Mouse (Mus musculus) G1E (cell line): Measurements from ENCODE around the gene Pde4d.

Source experiments
- CTCF ChIP-seq: IDR thresholded peaks from 2 replicates; pipeline ENCODE4 v1.5.1; 2012; ENCODE audit warnings: low read depth, low read length, inconsistent platforms, mixed read lengths
- POLR2AphosphoS5 ChIP-seq: IDR thresholded peaks from 2 replicates; pipeline ENCODE4 v1.6.1; 2012; ENCODE audit warnings: low read depth, low read length, inconsistent platforms; ENCODE audit not compliant: insufficient replicate concordance

DNA sequence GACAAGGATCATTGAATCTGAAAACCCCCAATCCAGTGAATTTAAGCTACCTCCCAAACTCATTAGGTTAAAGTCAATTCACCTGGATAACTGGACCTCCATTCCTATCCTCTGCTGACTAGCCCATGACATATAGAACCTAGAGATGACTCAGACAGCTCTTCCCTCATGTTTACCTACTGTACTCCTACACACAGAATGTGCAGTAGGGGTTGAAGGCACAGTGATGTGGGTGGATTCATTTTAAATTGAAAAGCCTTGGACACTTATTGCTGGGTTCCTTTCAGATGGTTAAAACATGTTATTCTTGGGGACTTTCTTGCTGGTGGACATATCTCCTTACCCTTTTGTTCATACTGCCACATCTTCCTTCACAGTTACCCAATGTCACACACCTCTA lies 1296.7 kb downstream of the Pde4d start:
- TF ChIP-seq CTCF (no peak), POLR2AphosphoS5 (no peak)
